Mouse (Mus musculus) embryo, embryonic 9.5 days (tissue): ENCODE data around the gene Uba7.
A peak's percentile ranks its signal among the peaks of the same experiment; 100 is the strongest.

Experiments used
- DNase-seq: peaks from one replicate; pipeline ENCODE4 v3.0.0-alpha.2; 2017; ENCODE audit errors: extremely low spot score

Gene Uba7

DNA sequence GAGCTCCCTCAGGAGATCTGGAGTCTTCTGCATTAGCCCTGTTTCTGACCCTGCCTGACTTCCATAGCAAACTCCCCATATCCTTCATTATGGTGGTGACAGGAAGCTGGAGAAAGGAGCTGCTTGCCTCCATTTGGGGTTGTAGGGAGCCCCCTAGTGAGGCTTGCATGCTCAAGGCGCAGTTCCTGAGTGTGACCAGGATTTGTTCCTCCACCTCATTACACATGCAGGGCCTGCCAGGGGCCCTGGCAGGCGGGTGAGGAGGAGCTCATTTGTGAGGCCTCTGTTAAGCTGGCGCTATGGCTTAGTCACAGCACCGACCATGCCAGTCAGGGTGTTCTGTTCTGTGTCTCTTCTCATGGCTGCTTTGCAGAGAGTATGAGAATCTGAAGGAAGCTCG lies 13.4 kb upstream of the Uba7 start:
- DNase-seq: no peak

DNA sequence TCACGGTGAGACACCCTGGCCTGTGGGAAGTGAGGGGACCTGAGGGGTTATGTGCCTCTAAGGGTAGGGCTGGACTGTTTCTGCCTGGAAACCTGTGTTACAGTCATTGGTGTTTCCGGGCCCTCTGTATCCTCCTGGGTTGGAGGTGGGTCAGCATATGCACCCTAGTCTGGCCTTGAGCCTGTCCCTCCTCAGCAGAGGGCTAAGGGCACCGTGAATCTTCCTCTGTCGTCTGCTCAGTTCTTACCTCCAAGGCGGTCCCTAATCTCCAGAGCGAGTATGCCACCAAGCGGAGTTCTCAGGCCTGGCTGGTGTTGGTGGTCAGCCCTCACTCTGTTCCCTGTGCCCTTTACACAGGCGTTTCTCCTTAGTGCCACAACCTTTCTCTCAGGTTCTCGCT lies 12.4 kb upstream of the Uba7 start:
- DNase-seq: no peak

DNA sequence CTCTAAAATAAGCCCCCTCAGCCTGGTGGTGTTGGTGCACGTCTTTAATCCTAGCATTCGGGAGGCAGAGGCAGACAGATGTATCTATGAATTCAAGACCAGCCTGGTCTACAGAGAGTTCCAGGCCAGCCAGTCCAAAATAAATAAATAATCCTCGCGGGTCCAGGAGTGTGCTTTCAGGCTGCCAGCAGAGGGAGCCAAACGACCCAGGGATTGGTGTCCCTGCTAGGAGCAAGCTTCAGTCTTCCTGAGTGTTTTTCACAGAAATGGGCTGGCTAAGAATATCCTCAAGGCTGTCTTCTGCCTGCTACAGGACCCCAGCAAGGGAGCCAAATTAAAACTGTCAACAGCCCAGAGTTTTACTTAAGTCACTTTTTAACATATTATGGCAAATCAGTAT lies 11.6 kb upstream of the Uba7 start:
- peak; percentile 84 for DNase-seq

DNA sequence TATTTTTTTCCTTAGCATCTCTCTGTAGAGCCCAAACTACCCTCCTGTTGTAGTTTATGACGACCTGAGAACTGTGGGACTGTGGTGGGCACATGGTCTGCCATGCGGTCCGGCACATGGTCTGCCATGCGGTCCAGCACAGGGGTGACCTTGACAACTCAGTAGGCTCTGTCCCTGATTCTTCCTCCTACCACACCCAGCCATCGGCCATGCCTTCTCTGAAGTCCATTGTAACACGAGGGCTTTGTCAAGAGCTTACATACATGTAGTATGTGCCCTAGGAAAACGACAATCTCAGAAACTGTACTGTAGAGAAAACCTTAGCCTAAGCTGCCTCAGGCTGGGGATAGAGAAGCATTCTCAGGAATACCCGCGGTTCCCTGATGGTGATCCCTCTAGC lies 10.6 kb upstream of the Uba7 start:
- DNase-seq: no peak

DNA sequence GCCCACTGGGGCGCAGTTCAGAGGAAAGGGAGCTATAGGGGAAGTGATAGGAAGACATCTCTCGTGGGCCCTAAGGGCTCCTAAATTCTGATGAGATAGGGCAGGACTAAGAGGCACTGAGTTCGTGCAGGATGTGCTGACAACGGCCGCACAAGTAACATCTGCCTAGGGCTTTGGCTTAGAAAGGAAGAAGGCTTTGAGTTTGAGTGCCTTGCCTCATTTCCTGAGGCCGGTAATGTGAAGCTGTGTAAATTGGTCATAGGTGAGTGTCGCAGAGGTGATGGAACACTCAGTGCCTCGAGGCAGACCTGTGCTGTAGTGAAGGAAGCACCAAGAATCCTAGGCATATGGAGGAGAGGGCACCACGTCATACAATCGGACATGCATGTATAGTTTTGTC lies 8.6 kb upstream of the Uba7 start:
- no peak for DNase-seq

DNA sequence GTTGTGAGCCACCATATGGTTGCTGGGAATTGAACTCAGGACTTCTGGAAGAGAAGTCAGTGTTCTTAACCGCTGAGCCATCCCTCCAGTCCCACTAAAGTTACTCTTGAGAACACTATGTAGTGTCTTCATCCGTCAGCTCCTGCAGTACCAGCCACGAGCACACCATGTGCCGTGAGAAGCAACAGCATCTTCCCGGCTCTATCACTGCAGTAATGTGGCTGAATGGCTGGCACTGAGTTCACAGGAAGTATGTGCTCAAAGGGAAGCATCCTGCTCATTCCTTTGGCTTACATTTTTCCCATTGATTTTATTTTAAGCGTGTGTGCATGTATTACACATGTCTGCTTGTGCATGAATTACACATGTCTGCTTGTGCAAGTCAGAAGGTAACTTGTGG lies 7.9 kb upstream of the Uba7 start:
- DNase-seq: no peak

DNA sequence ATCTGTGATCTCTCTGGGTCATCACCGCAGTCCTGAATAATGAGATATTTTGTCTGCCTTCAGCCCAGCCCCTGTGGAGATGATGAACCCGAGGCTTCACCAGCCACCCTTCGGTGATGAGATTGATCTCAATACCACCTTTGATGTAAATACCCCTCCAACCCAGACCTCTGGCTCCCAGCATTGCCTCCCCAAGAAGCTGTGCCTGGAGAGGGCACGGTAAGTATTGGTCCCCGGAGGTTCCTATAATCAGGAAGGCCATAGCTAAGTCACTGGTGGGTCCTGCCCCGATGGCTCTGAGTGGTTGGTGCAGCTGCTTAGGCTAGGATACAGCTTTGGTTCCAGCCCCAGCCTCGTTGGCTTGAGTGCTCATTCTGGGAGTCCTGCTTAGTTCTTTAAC lies 6.8 kb upstream of the Uba7 start:
- no peak for DNase-seq

DNA sequence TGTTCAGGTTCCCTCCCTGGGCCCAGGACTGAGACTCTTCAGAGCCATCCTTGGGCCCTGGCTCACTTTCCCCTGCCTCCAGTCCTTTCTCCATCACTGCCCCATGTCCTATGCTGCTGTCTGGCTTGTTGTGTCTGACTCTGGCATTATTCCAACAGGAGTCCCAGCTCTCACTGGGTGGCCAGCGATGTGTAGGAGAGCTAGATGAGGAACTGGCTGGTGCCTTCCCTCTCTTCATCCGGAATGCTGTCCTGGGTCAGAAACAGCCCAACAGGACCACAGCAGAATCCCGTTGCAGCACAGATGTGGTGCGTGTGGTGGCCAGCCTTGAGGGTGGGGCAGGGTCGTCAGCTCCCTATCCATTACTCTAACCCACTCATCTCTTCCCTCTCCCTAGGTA lies 5.0 kb upstream of the Uba7 start:
- no peak for DNase-seq

DNA sequence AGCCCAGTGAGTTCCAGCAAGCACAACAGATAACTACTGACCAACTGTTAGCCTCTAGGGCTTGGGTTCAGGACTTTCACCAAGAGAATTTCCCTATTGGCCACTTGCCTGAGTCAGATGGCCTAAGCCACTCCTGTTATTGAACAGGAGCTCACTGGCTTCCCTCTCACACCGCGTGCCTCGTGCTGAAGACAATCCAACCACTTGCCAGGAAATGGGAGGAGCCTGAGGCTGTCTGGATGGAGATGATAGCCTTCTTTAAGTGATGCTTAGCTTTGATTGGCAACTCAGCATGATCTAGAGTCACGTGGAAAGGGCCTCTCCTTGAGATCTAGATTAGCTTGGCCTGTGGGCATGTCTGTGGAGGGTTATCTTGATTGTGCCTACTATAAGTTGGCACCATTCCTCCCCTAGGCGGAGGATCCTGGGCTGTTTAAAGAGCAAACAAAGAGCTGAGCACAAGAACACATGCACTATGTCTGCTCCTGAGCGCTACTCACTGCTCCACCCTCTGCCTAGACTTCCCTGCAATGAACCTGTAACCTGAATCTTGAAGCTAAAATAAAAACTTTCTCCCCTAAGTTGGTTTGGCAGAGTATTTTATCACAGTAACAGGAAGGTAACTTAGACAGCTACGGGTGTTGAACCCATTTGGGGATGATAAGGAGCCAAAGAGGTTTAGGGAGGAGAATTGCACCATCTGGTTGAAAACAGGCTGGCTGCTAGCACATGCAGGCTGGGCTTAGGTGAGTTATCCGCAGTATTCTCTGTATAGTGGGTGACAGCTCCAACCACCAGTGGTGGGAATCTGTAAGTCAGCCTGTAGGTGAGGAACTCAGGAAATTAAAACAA lies 3.4 kb upstream of the Uba7 start:
- DNase-seq: no peak

DNA sequence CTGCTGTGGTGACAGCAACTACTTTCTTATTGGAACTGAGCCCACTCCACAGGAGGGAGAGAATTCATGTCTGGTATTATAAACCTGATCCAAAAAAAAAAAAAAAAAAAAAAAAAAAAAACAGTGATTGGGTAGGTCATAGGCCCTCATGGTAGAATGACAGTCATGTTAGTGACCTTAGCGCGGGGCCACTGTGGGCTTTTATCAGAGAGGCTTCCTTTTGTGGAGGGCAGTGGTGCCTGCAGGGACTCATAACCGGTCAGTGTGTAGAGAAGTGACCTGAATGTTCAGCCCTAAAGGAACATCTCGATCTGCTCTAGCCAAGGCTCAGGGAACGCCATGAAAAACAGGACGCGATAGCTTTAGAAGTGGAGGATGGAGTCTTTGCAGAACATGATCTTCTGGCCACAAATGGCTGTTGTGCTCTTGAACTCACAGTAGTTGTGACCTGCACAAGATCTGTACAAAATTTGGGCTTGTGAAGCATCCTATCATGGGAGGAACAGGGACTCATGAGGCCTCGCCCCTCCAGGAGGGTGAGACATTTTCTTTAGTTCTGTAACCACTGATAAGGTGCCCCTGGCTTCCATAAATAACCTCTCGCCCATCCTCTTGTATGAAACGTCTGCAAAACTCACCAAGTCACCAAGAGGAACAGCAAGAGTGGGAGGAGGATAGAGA lies 674 bp upstream of the Uba7 start:
- DNase-seq: no peak

DNA sequence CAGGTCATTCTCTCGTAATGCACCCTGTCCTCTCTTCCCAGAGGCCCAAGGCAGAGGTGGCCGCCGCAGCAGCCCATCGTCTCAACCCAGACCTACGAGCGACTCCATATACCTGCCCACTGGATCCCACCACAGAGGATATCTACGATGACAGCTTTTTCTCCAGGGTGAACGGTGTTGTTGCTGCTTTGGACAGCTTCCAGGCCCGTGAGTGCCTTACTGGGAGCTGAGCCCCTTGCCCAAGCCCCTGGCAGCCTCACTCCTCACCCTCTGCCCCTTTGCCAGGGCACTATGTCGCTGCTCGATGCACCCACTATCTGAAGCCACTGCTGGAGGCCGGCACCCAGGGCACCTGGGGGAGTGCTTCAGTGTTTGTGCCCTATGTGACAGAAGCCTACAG lies 3.5 kb downstream of the Uba7 start:
- no peak for DNase-seq

DNA sequence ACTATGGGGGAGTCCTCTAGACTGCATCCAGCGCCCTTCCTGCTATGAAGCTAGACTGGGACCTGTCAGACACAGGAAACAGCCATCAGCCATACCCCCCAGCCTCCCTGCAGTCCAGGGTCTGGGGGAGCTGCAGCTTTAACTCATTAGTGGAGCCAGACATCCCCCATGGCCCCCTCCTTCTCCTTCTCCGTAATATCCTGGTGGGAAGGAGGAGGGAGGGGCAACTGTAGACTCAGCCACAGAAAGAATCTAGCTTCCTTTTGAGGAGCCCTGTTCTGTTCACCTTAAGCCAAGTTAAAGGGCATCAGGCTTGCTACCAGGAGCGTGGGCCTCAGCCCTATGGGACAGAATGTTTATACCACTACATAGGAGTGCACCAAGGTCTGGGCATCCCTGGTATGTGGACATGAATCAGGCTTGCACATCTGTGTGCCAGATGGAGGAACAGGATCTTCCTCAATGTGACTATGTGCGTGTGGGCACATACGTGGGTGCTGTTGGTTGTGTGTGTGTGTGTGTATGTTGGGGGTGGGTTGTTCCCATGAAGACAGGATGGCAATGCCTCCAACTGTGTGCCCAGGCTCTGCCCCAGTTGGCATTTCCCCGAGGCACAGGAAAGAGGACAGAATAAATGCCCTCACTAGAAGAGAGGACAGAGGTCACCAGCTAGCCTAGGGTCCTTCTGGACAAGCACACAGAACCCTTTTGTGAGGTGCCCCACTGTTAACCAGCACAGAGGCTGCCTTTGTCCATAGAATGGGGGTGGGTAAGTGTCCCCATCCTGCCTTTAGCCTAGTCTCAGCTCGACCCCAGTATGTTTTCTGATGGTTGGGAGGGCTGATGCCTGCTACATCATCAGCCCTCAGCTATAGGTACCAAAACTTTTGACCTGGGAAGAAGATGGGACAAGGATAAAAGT lies 6.6 kb downstream of the Uba7 start:
- peak; percentile 74 for DNase-seq

DNA sequence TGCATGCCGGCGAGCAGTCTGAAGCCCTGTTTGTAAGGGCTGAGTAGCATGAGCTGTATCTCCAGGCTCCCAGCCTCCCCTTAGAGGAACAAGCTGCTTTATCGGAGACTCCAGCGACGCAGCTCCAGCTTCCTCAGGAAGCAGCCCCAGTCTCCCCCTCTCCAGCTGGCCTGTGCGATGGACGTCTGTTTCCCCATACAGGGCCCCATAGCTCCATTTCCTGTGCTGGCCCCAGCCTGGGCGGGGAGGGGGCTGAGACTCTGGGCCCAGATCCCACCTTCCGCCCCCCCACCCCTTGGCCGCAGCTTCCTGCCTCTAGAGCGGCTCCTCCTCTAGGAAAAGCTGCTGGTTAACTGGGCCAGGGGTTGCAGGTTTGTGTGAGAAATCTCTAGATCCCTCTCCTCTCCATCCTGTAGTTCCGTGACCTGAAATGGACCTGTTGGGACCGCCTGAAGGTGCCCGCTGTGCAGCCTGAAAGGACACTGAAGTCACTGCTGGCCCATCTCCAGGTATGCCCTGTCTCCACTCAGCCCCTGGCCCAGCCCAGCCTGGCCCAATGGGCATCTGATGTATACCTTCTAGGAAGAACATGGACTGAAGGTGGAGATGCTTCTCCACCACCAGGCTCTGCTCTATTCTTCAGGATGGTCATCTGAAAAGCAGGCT lies 7.5 kb downstream of the Uba7 start, which contains the start of gene Gm20661:
Gene Gm20661 (plus strand): TSS at position 378 of the 666 bp plus-strand sequence.
- DNase-seq: peak; percentile 81

DNA sequence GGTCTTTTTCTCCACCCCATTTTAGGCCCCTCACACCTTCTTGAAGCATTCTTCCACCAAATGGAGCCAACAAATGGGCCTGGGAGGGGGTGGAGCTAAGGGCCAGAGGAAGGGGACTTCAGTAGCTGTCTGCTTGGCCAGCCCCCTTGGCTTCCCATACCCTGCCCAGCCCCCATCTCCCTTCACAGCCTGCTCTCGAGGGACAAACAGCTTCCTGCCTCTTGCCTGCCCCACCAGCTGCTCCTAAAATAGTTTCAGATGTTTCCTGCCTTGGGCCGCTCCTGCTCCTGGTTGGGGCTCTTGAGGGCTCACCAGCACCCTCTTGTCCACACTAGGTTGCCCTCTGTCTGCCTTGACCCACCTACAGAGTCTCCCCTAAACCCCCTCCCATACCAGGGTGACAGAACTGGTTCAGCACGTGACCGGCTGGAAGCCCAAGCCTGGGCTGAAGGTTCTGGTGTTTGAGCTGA lies 8.2 kb downstream of the Uba7 start:
- DNase-seq: peak; percentile 85

DNA sequence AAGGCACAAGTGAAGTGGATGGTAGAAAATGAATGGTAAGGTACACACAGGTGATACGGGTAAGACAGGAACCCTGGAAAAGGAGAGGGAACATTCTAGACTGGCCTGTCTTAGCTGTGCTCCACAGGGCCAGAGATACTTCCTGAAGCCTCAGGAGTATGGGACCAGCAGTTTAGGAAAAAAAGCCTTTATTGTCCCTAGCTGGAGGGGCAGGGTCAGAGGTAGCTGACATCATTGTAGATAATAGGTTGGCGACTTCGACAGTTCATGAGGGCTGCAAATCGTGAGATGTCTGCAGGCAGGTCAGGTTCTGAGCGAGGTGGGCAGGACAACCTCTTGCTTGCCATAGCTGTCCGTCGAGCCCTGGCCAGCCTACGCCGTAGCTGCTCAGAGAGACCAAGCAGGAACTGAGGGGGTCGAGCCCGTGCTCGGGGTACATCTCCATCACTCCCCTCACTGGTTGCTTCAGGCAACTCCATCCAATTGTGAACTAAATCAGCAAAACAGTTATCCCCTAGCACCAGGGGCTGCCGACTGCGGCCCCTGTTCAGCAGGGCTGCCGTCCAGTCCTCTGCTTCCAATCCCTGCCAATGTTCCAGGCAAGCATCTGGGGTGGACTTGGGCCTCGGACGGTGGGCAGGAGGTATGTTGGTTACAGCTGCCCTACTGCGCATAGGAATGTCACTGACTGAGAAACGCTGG lies 8.9 kb downstream of the Uba7 start:
- no peak for DNase-seq

DNA sequence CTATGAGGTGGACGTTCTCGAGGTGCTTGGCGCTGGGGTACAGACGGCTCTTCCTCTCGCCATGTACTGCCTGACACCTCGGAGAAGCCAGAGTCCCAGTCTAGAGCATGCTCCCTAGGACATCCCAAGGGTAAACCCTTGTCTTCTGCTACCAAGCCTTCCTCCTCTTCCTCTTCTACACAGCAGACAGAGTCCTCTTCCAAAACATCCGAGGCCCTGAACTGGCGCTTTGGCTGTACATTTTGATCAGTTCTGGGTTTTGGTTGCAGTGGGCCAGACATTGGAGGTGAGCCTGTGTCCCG lies 9.4 kb downstream of the Uba7 start:
- no peak for DNase-seq

DNA sequence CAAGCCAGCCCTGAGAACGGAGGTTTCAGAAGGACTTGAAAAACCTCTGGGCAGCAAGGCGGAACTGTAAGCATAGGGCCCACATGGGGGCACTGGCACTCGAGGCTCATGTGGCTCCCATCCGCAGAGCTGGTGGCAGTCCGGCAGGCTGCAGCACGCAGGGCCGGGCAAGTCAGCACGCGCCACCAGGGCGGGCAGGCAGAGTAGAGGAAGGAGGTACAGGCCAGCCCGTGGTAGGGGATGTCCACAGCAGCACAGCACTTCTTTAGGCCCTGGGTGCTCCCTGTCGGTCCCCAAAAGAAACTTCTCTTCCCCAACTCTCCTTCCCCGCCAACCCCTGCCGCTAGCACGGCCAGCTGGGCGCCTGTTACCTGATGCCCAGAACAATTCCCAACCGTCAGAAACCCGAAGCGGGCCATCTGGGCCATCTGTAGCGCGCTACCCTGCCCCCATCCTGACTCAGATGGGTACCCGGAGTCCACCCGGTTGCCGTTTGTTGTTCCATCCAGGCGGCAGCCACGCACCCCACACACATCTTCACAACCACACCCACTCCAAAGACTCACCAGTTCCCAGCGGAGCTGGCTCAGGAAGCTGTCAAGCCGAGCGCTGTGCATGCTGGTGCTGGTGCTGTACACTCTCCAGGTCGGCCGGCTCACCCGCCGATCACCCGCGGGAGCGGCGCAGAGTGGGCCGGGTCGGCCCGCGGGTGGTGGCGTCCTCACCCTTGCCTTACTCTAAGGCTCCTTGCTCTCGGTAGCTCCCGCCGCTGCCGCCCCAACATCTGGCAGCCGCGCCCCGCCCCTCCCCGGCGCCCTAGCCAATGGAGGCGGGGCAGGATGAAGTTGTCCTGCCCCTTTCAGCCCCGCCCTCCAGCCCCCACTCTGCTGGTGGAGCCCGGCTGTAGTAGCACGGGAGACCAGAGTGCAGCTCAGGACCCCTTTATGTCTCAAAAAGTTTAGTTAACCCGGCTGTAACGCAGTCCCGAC lies 10.1 kb downstream of the Uba7 start, which contains the start of gene Inka1:
Gene Inka1 (minus strand): TSS at position 749 of the 989 bp plus-strand sequence.
- peak; percentile 90 for DNase-seq

DNA sequence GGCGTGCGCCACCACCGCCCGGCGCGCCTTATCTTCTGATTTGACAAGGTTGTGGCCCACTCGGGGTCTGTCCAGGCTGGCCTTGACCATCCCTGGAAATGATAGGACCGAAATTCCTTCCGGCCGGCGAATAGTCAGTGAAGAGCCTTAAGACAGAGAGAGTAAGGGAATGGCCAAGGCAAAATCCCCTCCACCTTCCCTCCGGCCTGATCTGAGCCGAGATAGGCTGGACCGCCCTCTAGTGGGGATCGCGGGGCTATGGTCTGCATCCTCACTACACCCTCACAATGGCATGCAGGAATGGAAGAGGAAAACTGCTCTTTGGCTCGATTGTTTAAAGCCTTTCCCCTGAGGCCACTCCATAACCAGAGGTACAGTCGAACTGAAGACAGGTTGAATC lies 11.1 kb downstream of the Uba7 start:
- DNase-seq: peak; percentile 89

DNA sequence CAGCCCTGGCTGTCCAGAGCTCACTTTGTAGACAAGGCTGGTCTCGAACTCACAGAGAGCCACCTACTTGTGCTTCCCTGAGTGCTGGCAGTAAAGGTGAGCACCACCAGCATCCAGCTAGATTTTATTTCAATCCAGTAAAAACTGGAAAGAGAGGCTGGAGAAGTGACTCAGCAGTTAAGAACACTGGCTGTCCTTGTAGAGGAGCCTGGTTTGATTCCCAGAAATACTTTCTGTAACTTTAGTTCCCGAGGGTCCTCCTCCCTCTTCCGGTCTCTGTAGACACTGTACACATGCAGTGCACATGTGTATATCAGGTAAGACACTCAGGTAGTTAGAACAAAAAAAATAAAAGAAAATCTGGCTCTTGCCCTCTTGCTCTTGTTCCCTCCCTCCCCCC lies 12.6 kb downstream of the Uba7 start:
- no peak for DNase-seq

DNA sequence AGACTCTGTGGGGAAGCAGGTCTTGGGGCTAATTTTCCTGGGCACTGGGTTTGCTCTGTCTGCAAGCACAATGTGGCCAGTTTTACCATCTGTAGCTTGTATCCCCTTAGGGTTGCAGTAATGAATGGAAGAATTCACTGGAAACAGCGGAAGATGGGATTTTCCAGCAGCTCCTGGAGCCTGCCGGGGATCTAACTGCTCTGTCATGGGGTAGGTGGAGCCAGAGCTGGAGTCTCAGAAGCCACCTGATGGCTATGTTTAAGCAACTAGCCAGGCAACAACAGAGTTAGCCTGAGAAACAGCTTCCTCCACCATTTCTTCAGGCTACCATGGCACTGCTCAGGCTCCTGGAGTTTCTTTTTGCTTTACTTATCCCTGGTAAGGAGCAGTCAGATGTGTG lies 16.9 kb downstream of the Uba7 start, which contains the start of gene Cdhr4:
Gene Cdhr4 (plus strand): TSS at position 301 of the 400 bp plus-strand sequence.
- DNase-seq: no peak
